Mouse (Mus musculus): ENCODE results near the gene Klhdc10.

The Klhdc10 gene

DNA sequence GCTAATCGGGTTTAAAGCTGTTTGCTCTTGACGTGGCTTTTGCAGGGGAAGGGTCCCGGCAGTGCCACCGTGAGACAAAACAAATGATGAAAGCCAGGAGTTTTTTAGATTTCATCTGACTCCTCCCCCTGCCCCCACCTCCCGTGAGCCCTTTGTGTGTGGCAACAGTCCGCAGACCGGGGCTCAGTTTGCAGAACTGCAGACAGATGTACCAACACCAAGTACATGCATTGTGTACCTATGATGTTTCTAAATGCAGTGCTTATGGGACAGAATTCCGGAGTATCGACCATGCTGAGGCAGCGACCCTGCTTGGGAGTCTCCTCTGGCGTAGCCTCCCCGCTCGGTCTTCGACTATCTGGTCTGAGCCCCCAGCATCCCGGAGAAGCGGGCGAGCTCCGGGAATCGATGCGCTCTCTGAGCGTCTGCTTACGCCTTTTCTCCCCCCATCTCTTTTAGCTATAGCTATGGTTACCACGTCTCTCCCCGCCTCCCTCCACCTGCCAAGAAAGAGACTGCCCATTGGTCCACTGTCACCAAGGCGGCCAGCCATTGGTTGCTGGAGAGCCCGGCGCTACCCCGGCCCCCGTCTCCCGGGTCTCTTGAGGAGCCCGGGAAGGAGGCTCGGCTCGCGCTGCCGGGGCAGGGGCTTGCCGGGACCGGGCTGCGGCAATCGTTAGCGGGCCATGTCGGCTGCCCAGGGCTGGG is at the start of gene Klhdc10:
TSS of gene Klhdc10 (plus strand) at position 561 of the 708 bp plus-strand sequence.
- peak; percentile 99 for DNase-seq (ENCODE audit: low read depth)

GRCm38 (mm10) chr6:30352762-30353161 is 48.9 kb upstream of the Klhdc10 start:
- no peak for DNase-seq (ENCODE audit: low read depth)

- DNase-seq (ENCODE audit: low read depth) = no peak
These were observed 48.0 kb upstream of the Klhdc10 start for GRCm38 (mm10) chr6:30353661-30354060.

- peak; percentile 70 for DNase-seq (ENCODE audit: low read depth)
These were observed 46.9 kb upstream of the Klhdc10 start for GRCm38 (mm10) chr6:30354760-30355159.

GRCm38 (mm10) chr6:30355701-30356100 is 46.0 kb upstream of the Klhdc10 start:
- peak; percentile 65 for DNase-seq (ENCODE audit: low read depth)

DNA sequence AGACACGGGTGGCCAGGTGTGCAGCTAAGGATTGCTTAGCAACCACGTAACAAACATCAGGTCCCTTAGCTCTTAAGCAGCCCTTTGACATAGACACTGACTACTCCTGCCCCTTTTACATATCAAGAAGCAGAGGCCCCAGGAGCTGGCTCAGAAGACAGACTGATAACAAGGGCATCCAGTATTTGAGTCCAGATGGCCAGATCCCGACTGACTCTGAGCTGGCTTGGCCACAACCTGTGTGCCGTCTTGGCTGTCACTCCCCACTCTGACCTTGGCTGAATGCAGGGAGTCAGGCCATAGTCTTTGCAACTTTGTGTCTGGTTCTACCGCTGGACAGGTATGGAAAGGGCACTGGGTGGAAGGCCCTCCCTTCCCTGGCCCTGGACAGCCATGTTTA is 45.5 kb upstream of the Klhdc10 start:
- no peak for DNase-seq (ENCODE audit: low read depth)

- DNase-seq (ENCODE audit: low read depth) = peak; percentile 73
These were observed 45.0 kb upstream of the Klhdc10 start for GRCm38 (mm10) chr6:30356680-30357079.

DNA sequence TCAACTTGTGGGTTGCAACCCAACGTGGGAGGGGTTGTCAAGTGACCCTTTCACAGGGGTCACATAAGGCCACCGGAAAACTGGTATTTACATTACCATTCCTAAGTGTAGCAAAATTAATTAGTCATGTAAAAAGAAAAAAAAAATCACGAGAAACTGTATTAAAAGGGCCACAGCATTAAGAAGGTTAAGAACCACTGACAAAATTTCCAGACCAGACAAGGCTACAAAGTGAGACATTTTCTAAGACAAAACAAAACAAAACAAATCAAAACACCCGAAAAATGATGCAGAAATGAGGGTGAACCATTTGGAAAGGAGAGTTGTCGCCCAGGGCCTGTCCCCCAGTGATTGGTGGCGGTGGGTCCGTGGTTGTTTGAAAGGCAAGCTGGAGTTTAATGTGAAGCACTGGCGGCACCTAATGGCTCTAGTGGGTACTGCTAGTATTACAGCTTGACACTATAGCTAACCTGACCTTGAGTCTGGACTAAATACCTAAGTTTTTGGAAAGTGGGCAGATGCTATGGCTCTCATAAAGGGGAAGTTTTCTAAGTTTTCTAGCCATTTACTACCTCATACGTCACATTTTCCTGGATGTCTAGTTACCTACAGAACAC is 44.0 kb upstream of the Klhdc10 start:
- peak; percentile 87 for DNase-seq (ENCODE audit: low read depth)

DNA sequence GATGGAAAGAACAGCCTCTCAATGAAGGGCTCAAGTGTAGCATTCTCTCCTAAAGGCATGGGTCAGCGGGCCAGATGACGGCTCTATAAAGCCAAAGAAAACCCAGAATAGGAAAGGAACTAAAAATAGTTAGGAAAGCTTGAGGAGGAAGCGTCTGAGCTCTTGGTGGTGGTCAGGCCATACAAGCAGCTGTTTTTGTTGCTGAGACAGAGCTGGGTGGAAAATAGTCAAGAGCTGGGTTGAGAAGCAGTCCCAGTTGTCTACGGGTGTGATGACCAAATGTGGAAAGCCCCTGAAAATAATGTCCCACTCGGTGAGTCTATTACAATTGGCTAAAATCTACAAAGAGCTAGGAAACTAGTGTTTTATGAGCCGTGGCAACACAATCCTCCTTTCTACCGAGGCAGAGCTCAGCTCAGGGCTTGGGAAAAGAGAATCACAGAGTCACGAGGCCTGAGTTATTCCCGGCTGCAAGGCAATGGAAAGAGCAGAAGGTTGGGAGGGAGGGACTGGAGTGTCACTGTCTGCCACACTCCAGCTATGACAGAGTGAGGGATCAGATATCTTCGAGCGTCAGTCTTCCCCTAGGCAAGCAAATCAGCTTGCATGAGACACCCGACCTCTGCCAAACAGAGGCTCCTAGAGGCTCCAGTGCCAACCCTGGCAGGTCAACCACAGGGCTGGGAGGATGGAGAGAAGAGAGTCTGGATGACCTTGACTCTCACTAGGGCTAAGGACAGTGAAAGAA is 41.7 kb upstream of the Klhdc10 start:
- DNase-seq (ENCODE audit: low read depth) = no peak

DNA sequence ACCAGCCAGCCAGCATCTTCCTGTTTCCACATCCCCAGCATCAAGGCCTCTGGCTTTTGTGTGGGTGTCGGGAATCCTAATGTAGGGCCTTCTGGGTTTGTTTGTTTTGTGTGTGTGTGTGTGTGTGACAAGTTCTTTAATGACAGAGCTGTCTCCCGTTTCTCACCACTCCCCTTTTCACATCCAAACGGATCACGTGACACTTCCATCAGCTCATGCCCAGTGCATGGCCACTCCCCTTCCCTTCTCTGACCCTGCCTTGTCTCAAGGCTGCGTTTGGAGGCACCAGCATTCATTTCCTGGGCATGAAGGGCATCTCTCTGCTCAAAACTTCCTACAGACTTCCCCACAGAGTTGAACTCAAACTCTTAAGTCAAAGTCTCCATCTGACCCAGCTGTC is 37.9 kb upstream of the Klhdc10 start:
- peak; percentile 42 for DNase-seq (ENCODE audit: low read depth)

- peak; percentile 20 for DNase-seq (ENCODE audit: low read depth)
These were observed 32.4 kb upstream of the Klhdc10 start for GRCm38 (mm10) chr6:30369291-30369690.

GRCm38 (mm10) chr6:30372627-30373369 is 28.9 kb upstream of the Klhdc10 start:
- no peak for DNase-seq (ENCODE audit: low read depth)

DNA sequence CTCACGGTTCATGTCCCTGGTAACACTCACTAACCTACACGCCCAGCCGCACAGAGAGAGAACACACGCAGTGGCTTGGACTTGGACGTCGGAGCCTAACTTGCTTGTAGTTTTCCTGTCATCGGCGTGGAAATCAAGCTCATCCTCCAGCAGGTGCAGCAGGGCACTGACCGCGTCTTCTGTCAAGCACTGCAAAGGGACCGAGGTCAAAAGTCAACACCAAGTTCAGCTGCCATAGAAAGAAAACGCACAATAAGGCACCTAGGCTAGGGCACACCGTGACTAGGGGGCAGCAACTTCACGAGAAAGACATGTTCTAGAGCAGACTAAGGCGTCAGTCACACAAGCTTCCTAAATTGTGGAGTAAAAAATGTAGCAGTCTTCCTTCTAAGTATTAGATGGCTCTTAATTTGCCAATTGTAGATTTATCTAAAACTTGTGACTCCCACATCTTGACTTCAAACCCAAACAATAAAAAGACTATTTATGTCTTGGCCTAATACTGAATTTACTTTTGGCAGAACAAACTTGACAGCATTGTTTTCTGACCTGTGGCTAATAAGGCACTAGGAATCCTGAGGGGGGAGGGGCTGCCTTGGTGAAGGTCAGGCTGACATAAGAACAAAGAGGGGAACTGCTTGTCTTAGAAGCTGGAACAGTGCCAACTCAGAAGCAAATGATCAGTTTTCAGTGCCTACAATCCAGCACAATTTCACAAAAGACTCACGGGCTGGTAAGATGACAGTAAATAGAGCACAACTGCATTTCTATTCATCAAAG is 26.7 kb upstream of the Klhdc10 start:
- no peak for DNase-seq (ENCODE audit: low read depth)

GRCm38 (mm10) chr6:30375791-30376190 is 25.9 kb upstream of the Klhdc10 start:
- DNase-seq (ENCODE audit: low read depth) = no peak

DNA sequence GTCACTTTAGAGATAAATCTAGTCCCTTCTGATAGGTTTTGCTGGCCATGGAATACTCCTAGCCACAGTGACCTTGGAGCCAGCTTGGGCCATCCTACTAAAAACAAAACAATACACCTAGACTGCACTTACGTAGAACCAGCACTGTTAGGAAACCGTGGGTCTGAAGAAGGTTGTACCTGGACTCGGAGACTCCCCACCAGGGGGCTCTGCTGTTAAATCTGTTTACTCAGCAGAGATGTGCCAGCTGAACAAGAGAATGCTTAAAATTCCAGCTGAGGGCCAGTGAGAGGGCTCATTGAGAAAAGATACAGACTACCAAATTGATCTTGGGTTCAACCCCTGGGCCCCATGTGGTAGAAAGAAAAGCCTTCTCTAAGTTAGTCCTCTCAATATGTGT is 20.6 kb upstream of the Klhdc10 start:
- peak; percentile 22 for DNase-seq (ENCODE audit: low read depth)

- DNase-seq (ENCODE audit: low read depth) = peak; percentile 14
These were observed 11.4 kb upstream of the Klhdc10 start for GRCm38 (mm10) chr6:30390271-30390670.

DNA sequence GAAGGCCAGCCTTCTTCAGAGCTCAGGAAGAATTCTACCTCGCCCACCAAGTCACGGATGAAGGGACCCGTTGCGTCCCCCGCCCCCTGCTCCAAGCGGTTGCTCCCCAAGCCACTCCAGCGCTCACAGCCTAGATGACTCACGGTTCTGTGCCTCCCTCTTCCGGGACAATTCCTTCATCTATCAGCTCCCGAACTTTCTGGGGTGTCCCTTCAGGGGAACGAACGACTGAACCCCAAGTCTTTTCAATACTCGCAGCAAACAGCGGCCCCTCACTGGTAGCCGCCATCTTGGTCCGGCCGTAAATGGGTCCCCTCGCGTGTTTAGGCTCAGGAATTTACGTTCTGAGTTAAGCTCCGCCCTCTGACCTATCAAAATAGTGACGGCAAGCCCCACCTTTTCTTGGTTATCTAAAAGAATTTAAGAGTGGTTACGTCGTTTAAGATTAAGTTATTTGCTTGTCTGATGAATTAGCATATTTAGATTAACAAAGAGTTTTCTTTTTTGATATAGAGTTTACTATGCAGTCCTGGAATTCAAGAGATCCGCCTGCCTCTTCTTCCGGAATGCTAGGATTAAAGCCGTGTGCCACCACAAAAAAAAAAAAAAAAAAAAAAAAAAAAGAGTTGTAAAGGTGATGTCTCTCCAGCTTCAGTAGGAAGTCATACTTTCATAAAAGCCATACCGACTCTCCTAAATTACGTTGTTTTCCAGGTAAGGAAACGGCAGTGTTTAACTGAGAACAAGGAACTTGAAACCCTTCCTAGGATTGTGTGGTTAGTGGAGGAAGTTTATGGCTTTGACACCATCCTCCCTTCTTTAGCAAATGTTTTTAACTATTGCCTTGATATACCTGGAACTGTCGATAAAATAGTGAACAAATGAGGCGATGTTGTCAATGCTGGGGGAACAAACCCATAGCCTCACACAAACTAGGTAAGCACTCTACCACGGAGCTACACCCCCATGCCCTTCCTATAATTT is 10.7 kb upstream of the Klhdc10 start, which contains the start of gene Zc3hc1:
TSS of gene Zc3hc1 (minus strand) at position 315 of the 984 bp plus-strand sequence.
- peak; percentile 95 for DNase-seq (ENCODE audit: low read depth)

GRCm38 (mm10) chr6:30391996-30392395 is 9.7 kb upstream of the Klhdc10 start:
- no peak for DNase-seq (ENCODE audit: low read depth)

DNA sequence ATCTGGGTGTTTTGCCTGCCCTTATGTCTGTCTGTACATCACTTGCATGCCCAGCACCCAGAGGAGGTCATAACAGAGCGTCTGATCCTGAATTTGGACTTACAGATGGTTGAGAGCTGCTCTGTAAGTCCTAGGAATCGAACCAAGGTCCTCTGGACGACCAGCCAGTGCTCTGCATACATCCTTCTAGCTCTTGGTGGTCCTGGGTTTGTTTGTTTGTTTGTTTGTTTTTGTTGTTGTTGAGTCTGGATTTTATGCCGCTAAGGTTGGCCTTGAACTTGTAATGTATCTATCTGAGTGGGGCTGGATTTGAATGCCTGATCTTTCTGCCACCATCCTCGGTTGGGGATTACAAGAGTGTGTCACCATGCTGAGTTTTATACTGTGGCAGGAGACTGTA is 1.5 kb upstream of the Klhdc10 start:
- DNase-seq (ENCODE audit: low read depth) = no peak

GRCm38 (mm10) chr6:30400716-30401115 is 952 bp upstream of the Klhdc10 start:
- no peak for DNase-seq (ENCODE audit: low read depth)

Measured in 416B (cell line).